In genomic region chrX:162159637-162160611, GRCm38 (mm10) we compare ENCODE assay signal across 8 mouse cellular contexts. TPM values are rescaled to one million over a fixed set of nuclear protein-coding genes. Genes with fewer than 3 reads are reported as not detected.
DNase-seq lines count a peak whose midpoint lies in the region; ATAC-seq and TF ChIP-seq lines count a peak whose summit lies in the region.

Nhs (minus strand) TSS chrX:162159730.

- peaks cover 9% of the 10 kb centered on the region for H3K27me3 ChIP-seq in forebrain, embryonic 11.5 days (ENCODE audit: control insufficient read depth, insufficient read depth, low read length)
- peaks cover 10% of the 10 kb centered on the region; the same call in 1 of the 2 replicates for H3K27me3 ChIP-seq in heart, embryonic 15.5 days
- peaks cover 28% of the 10 kb centered on the region for H3K27me3 ChIP-seq in liver, embryonic 14.5 days (ENCODE audit: control insufficient read depth, insufficient read depth, low read length)
- peaks cover 66% of the 10 kb centered on the region for H3K27me3 ChIP-seq in neural tube, embryonic 13.5 days

- no peaks in the 10 kb centered on the region for H3K9me3 ChIP-seq in ES-E14 (ENCODE audit: control insufficient read depth, insufficient read depth, low read depth, low read length)
- H3K9me3 ChIP-seq in forebrain, embryonic 11.5 days (ENCODE audit: control insufficient read depth, low read length) = no peaks in the 10 kb centered on the region
- H3K9me3 ChIP-seq in heart, embryonic 15.5 days (replicated peaks) = no peaks in the 10 kb centered on the region
- H3K9me3 ChIP-seq in liver, embryonic 14.5 days (ENCODE audit: control insufficient read depth, low read length) = no peaks in the 10 kb centered on the region
- no peaks in the 10 kb centered on the region for H3K9me3 ChIP-seq in neural tube, embryonic 13.5 days

- ATAC-seq in forebrain, embryonic 11.5 days (replicated peaks; ENCODE audit: low FRiP score) = peak; percentile 94
- peak; percentile 88 for ATAC-seq in heart, embryonic 15.5 days (replicated peaks; ENCODE audit: insufficient number of reproducible peaks, insufficient read depth, low FRiP score, low read depth)
- peak; percentile 66 for ATAC-seq in liver, embryonic 14.5 days (ENCODE audit: insufficient read depth)
- peak; percentile 87 for ATAC-seq in neural tube, embryonic 13.5 days (ENCODE audit: low read depth)

- H3K27ac ChIP-seq in ES-E14 (ENCODE audit: insufficient read depth, low read depth, low read length, poor library complexity, severe bottlenecking) = no peak within 1 kb of the TSS
- H3K27ac ChIP-seq in forebrain, embryonic 11.5 days (ENCODE audit: low read depth, low read length) = no peak within 1 kb of the TSS
- 0 out of 2 replicates have a peak within 1 kb of the TSS, but pooled peaks have one; percentile 20 for H3K27ac ChIP-seq in heart, embryonic 15.5 days
- H3K27ac ChIP-seq in liver, embryonic 14.5 days = no peak within 1 kb of the TSS
- peak within 1 kb of the TSS; percentile 56 for H3K27ac ChIP-seq in neural tube, embryonic 13.5 days (replicated peaks)

- 15% methylated on average over 54 of the region's 61 CpGs for WGBS in forebrain, embryonic 11.5 days
- 12% methylated on average over 59 of the region's 61 CpGs for WGBS in heart, embryonic 15.5 days
- WGBS in liver, embryonic 14.5 days (ENCODE audit: insufficient replicate concordance) = 14% methylated on average over 57 of the region's 61 CpGs
- WGBS in neural tube, embryonic 13.5 days = 20% methylated on average over 57 of the region's 61 CpGs

- H3K4me3 ChIP-seq in ES-E14 (ENCODE audit: insufficient read depth in 1 of 2, low read depth in 1 of 2, low read length in 2 of 2, poor library complexity in 1 of 2, severe bottlenecking in 1 of 2) = peak within 1 kb of the TSS; percentile 61 to 71
- H3K4me3 ChIP-seq in forebrain, embryonic 11.5 days (ENCODE audit: low read depth, low read length) = peak within 1 kb of the TSS; percentile 51
- peak within 1 kb of the TSS; percentile 59 for H3K4me3 ChIP-seq in heart, embryonic 15.5 days
- H3K4me3 ChIP-seq in liver, embryonic 14.5 days (ENCODE audit: insufficient read depth in 1 of 2, low read depth in 2 of 2, low read length in 2 of 2) = peak within 1 kb of the TSS; percentile 33 to 54
- peak within 1 kb of the TSS; percentile 58 for H3K4me3 ChIP-seq in neural tube, embryonic 13.5 days

- peak; percentile 17; the same call in 1 of the 2 replicates for TF ChIP-seq CTCF in liver, embryonic 14.5 days (IDR thresholded peaks at IDR 0.05; ENCODE audit: low read depth)

- peak within 1 kb of the TSS; percentile 40 for H3K9ac ChIP-seq in ES-E14 (ENCODE audit: insufficient read depth, low read depth, low read length, poor library complexity, severe bottlenecking)
- peak within 1 kb of the TSS; percentile 70 for H3K9ac ChIP-seq in forebrain, embryonic 11.5 days (ENCODE audit: low read length)
- H3K9ac ChIP-seq in heart, embryonic 15.5 days = peak within 1 kb of the TSS; percentile 56
- H3K9ac ChIP-seq in liver, embryonic 14.5 days (replicated peaks) = no peak within 1 kb of the TSS
- peak within 1 kb of the TSS; percentile 83 for H3K9ac ChIP-seq in neural tube, embryonic 13.5 days

- no peak for TF ChIP-seq EP300 in liver, embryonic 14.5 days (IDR thresholded peaks at IDR 0.05; ENCODE audit: low read depth)

- in situ Hi-C loops in ES-E14 (cut with MboI; ENCODE audit: low sequenced_read_pairs in 2 of 2, unreplicated experiment in 2 of 2) = loop anchor here in 1 of 2 experiments (10.0 kb wide), 1 partner anchor 135 kb away; no protein-coding TSS in a partner anchor

- peak; percentile 21 for DNase-seq in ES-E14 (ENCODE audit: low read depth, low spot score)
- DNase-seq in c-Kit-positive CD71-positive TER-119-positive erythroid progenitor cells, embryonic 14.5 days (ENCODE audit: low spot score) = peak; percentile 1
- DNase-seq in forebrain, embryonic 11.5 days (ENCODE audit: low spot score) = peak; percentile 87
- DNase-seq in kidney, postnatal 10 days = peak; percentile 87
- DNase-seq in liver, embryonic 14.5 days (ENCODE audit: low read depth in 3 of 3, low spot score in 3 of 3) = peak in 2 of 3 experiments; percentile 1 to 2
- peak; percentile 52 for DNase-seq in urinary bladder, postnatal 14 days (ENCODE audit: low spot score)

- peak within 1 kb of the TSS; percentile 67 for H3K4me2 ChIP-seq in forebrain, embryonic 11.5 days (ENCODE audit: low read depth, low read length, severe bottlenecking)
- H3K4me2 ChIP-seq in heart, embryonic 15.5 days = peak within 1 kb of the TSS; percentile 88
- peak within 1 kb of the TSS; percentile 52 for H3K4me2 ChIP-seq in liver, embryonic 14.5 days (ENCODE audit: low read depth)
- peak within 1 kb of the TSS; percentile 65 for H3K4me2 ChIP-seq in neural tube, embryonic 13.5 days

- H3K36me3 ChIP-seq in ES-E14 (ENCODE audit: control insufficient read depth, insufficient read depth, low read length, poor library complexity, severe bottlenecking) = no peaks in the 10 kb centered on the region
- H3K36me3 ChIP-seq in forebrain, embryonic 11.5 days (ENCODE audit: control insufficient read depth, insufficient read depth, low read length) = no peaks in the 10 kb centered on the region
- no peaks in the 10 kb centered on the region for H3K36me3 ChIP-seq in heart, embryonic 15.5 days
- H3K36me3 ChIP-seq in liver, embryonic 14.5 days (replicated peaks; ENCODE audit: control insufficient read depth, insufficient read depth, low read depth) = no peaks in the 10 kb centered on the region
- no peaks in the 10 kb centered on the region for H3K36me3 ChIP-seq in neural tube, embryonic 13.5 days

- H3K4me1 ChIP-seq in ES-E14 (ENCODE audit: control insufficient read depth in 2 of 2, insufficient read depth in 2 of 2, low read length in 2 of 2, poor library complexity in 1 of 2) = no peaks in the 10 kb centered on the region
- no peaks in the 10 kb centered on the region for H3K4me1 ChIP-seq in forebrain, embryonic 11.5 days (replicated peaks; ENCODE audit: control insufficient read depth, insufficient read depth, low read length)
- H3K4me1 ChIP-seq in heart, embryonic 15.5 days (replicated peaks) = peaks cover 9% of the 10 kb centered on the region; the same call in 1 of the 2 replicates
- H3K4me1 ChIP-seq in liver, embryonic 14.5 days (replicated peaks; ENCODE audit: control insufficient read depth in 2 of 2, insufficient read depth in 2 of 2, low read length in 1 of 2) = no peaks in the 10 kb centered on the region
- peaks cover 13% of the 10 kb centered on the region for H3K4me1 ChIP-seq in neural tube, embryonic 13.5 days (replicated peaks)

TF ChIP-seq in ES-E14, 5 proteins besides CTCF, POLR2A, EP300 and RAD21:
- TF ChIP-seq ZNF384 (IDR thresholded peaks at IDR 0.05; ENCODE audit: low read depth, low read length) = no peak
- no peak for TF ChIP-seq MAFK (IDR thresholded peaks at IDR 0.05; ENCODE audit: insufficient read depth, low read depth, low read length)
- TF ChIP-seq ZC3H11A (IDR thresholded peaks at IDR 0.05; ENCODE audit: borderline replicate concordance, low read depth, low read length) = no peak
- TF ChIP-seq CHD2 (IDR thresholded peaks at IDR 0.05; ENCODE audit: low read depth, low read length) = no peak
- TF ChIP-seq HCFC1 (IDR thresholded peaks at IDR 0.05; ENCODE audit: borderline replicate concordance, insufficient read depth, low read length) = no peak

RNA-seq across cellular contexts. Expression of gene Nhs, which starts in this region (rescaled TPM):
- total RNA-seq in ES-E14 (2012; rRNA removed) = 3.2 and 4.7 TPM in 2 replicates
- 3.6 and 4.6 TPM in 2 replicates for polyA plus RNA-seq in forebrain, embryonic 11.5 days (2014; fragmentation: Nextera tagmentation; extraction: Ambion mirVana)
- 0.66 and 1.2 TPM in 2 replicates for polyA plus RNA-seq in heart, embryonic 15.5 days (2015; fragmentation: Nextera tagmentation; extraction: Ambion mirVana)
- polyA plus RNA-seq in liver, embryonic 14.5 days (2012; rRNA removed) = 0.04 and 0.05 TPM in 2 replicates
- polyA plus RNA-seq in liver, embryonic 14.5 days (2014; fragmentation: Nextera tagmentation; extraction: Ambion mirVana) = 0.06 TPM in 1 of 2 replicates, not detected in the other
- 2.2 and 2.7 TPM in 2 replicates for polyA plus RNA-seq in neural tube, embryonic 13.5 days (2015; fragmentation: Nextera tagmentation; extraction: Ambion mirVana)

Comparison
In these comparisons a context has a peak if more than half of its experiments do, and no peak if none do; other contexts are left out.
1. Peak in DNase-seq, ATAC-seq, H3K4me3 ChIP-seq and H3K4me2 ChIP-seq in liver, embryonic 14.5 days; RNA of the gene not detected or under 1 TPM.
2. DNase-seq: peak in every context shown above with its lines; median percentile 87 in forebrain, embryonic 11.5 days; 87 in kidney, postnatal 10 days; 52 in urinary bladder, postnatal 14 days; 21 in ES-E14; 2 in liver, embryonic 14.5 days; 1 in c-Kit-positive CD71-positive TER-119-positive erythroid progenitor cells, embryonic 14.5 days.
3. H3K27ac ChIP-seq: peak in heart, embryonic 15.5 days (single experiment) and neural tube, embryonic 13.5 days (single experiment); none in ES-E14 (single experiment), forebrain, embryonic 11.5 days (single experiment) and liver, embryonic 14.5 days (single experiment).
4. Peak in every context shown above with its lines, with median percentiles within 50 percentile points of each other: H3K4me3 ChIP-seq, ATAC-seq and H3K4me2 ChIP-seq.